Comparison of ENCODE assay signal across 31 mouse cellular contexts in genomic region chr5:45835131-45835530, GRCm38 (mm10).
"Had no signal": no experiment of that assay in that cellular context is flagged by ENCODE, and none has a peak within 500 bp of the region (broad histone marks: within the 10 kb centered on the region; RNA-seq: fewer than 3 reads in every experiment).

No protein-coding gene starts in this region.

- H3K27me3 ChIP-seq: limb, embryonic 12.5 days; limb, embryonic 13.5 days; limb, embryonic 15.5 days; liver, embryonic 12.5 days; liver, embryonic 13.5 days; liver, embryonic 15.5 days; lung, embryonic 15.5 days; megakaryocyte, embryonic 14.5 days; midbrain, embryonic 12.5 days; midbrain, embryonic 15.5 days; neural tube, embryonic 12.5 days had no signal

- H3K27ac ChIP-seq: left cerebral cortex, adult 2 months; limb, embryonic 10.5 days; limb, embryonic 12.5 days; limb, embryonic 13.5 days; limb, embryonic 15.5 days; liver, embryonic 12.5 days; liver, embryonic 13.5 days; liver, embryonic 14.5 days; liver, embryonic 15.5 days; lung, embryonic 15.5 days; macrophage; midbrain, embryonic 10.5 days; midbrain, embryonic 12.5 days; midbrain, embryonic 15.5 days; neural tube, embryonic 12.5 days had no signal

- DNase-seq: left cerebral cortex, postnatal 4 days; liver; liver, embryonic 13.5 days; liver, postnatal 0 days; lung, adult 18-20 months; lung, adult 2 months; lung, embryonic 14.5 days; lung, postnatal 10 days; lung, postnatal 14 days; lung, postnatal 36 days; lung, postnatal 4 days; midbrain, embryonic 14.5 days had no signal

- H3K9me3 ChIP-seq: limb, embryonic 10.5 days; limb, embryonic 12.5 days; limb, embryonic 13.5 days; limb, embryonic 15.5 days; liver, embryonic 12.5 days; liver, embryonic 13.5 days; liver, embryonic 15.5 days; lung, embryonic 15.5 days; megakaryocyte, embryonic 14.5 days; midbrain, embryonic 15.5 days had no signal

- H3K4me2 ChIP-seq: limb, embryonic 12.5 days; limb, embryonic 13.5 days; limb, embryonic 15.5 days; liver, embryonic 11.5 days; liver, embryonic 12.5 days; liver, embryonic 13.5 days; liver, embryonic 15.5 days; lung, embryonic 14.5 days; lung, embryonic 15.5 days; midbrain, embryonic 12.5 days; midbrain, embryonic 15.5 days; neural tube, embryonic 12.5 days had no signal

- H3K9ac ChIP-seq: limb, embryonic 12.5 days; limb, embryonic 13.5 days; limb, embryonic 15.5 days; liver, embryonic 12.5 days; liver, embryonic 13.5 days; liver, embryonic 14.5 days; liver, embryonic 15.5 days; liver, postnatal 0 days; lung, embryonic 14.5 days; lung, embryonic 15.5 days; midbrain, embryonic 12.5 days; midbrain, embryonic 15.5 days; neural tube, embryonic 12.5 days had no signal

- H3K4me3 ChIP-seq: left cerebral cortex, adult 2 months; limb, embryonic 10.5 days; limb, embryonic 12.5 days; limb, embryonic 13.5 days; limb, embryonic 15.5 days; liver, embryonic 12.5 days; liver, embryonic 13.5 days; liver, embryonic 15.5 days; lung, embryonic 15.5 days; megakaryocyte, embryonic 14.5 days; midbrain, embryonic 10.5 days; midbrain, embryonic 12.5 days; midbrain, embryonic 15.5 days; myocyte; neural tube, embryonic 12.5 days had no signal

- ATAC-seq: liver, embryonic 12.5 days; liver, postnatal 0 days; lung, postnatal 0 days; midbrain, embryonic 15.5 days; midbrain, embryonic 16.5 days had no signal

- H3K4me1 ChIP-seq: limb, embryonic 10.5 days; limb, embryonic 12.5 days; limb, embryonic 13.5 days; limb, embryonic 15.5 days; liver, embryonic 12.5 days; liver, embryonic 13.5 days; liver, embryonic 15.5 days; lung, embryonic 15.5 days; midbrain, embryonic 10.5 days; midbrain, embryonic 12.5 days; midbrain, embryonic 15.5 days; neural tube, embryonic 12.5 days had no signal

- H3K36me3 ChIP-seq: limb, embryonic 12.5 days; limb, embryonic 13.5 days; limb, embryonic 15.5 days; liver, embryonic 12.5 days; liver, embryonic 13.5 days; liver, embryonic 15.5 days; lung, embryonic 15.5 days; midbrain, embryonic 12.5 days; midbrain, embryonic 15.5 days; neural tube, embryonic 12.5 days had no signal
